Mouse (Mus musculus): ENCODE data around the gene Pip5k1b.

The Pip5k1b gene

DNA sequence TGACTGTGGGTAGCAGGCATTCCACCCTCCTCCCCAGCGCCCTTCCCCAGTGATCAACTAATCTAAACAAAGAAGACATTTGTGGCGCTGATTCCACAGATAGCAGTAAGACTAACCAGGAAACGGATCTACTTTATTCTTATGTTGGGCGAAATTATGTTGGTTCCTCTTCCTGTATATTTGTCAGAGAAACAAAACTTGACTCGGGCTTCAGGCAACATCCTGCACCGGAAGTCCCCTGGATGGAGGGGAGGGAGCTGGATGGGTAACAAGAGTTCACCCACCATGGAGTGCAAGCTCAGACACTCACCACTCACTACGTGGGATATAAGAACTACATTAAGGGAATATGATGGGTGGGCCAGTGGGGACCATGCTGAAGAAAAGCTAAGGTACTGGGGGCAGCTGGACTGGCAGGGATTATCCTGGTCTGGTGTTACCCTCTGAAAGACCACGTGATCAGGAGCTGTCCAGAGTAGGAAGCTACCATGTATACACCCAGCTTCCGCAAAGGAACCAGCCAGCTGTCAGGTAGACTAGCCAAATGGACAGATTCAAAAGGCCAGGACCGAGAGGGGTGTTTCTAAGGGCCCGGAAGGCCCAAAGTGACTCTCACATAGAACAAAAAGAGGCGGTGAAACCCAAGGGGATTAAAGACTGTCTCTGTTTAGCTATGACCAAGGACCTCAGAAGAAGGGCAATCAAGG is 219.1 kb downstream of the Pip5k1b start:
- no peak for DNase-seq (ENCODE audit: low spot score in 2 of 2)

DNA sequence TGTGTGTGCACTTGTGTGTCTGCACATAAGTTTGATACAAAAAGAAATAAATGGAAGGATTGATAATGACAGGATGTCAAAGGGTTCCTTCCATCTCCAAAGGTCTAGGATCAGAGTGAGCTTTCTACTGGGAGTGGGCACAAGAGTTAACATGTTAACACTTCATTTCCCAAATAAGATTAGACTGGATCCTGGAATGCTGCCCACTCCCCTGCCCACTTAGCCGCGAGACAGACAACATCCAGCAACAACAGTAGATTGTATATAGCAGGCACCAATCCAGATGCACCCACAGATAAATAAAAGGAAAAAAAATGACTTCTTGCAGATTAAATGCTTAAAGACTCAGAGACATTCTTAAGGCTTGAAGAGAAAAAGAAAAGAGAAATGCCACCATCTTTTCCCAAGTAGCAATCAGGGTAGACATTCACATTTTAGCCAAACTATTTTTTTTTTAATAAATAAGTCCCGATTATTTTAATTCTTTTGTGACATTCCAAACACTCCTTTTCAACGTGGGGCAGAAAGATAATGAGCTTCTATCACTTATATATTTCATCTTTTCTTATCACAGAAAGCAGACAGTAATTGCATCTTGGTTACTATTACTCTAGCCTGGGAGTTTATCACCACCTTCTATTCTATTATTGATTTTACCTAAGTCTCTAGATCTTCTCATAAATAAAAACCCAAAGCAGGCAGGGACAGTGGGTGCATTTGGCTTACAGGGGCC is 219.9 kb downstream of the Pip5k1b start:
- DNase-seq (ENCODE audit: low spot score in 2 of 2) = no peak

DNA sequence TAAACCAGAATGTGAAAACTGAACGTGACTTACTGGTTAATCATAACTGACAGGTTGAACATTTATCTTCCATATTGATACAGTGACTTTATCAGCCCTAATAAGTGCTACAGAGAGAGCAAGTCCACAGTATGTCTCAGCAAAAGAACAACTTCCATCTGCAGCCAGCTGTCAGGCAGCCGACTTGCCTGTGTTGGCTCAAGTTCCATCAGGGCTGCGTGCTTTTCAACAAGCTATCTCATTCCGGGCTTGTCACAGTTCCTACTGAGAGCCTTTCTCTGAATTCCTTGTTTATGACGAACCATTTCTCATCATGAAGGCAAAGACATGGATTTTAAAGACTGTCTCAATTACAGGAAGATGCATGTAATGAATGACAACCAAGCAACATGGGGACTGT is 222.7 kb downstream of the Pip5k1b start:
- DNase-seq (ENCODE audit: low spot score in 2 of 2) = no peak

DNA sequence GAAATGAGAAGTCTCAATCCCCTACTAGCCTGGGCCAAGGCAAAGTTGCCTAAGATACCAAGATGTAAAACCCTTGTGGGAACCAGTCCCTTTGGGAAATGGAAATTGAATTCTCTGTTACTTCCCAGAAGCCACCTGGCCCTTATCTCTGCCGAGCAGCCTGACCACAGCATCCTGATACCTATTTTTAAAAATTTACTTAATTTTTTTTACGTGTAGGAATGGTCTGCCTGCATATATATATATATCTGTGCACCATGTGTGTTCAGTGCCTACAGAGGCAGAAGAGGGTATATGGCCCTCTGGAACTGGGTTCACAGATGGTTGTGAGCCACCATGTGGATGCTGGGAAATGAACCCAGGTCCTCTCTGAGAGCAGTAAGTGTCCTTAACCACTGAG is 224.4 kb downstream of the Pip5k1b start:
- no peak for DNase-seq (ENCODE audit: low spot score in 2 of 2)

DNA sequence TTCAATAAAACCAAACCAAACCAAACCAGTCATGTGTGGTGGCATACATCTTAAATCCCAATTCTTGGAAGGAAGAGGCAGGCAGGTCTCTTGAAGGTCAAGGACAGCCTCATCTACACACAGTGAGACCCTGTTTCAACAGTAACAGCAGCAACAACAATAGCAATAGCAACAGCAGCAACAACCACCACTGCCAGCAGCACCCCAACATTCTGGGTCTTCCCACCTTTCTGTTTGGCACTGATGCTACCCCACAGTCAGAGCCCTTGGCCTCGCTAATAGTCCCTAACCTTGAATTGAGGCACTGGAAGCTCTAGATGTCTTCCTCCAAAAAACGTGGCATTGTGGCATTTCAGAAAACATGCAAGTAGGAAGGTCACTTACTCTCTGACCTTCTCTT is 225.3 kb downstream of the Pip5k1b start:
- no peak for DNase-seq (ENCODE audit: low spot score in 2 of 2)

DNA sequence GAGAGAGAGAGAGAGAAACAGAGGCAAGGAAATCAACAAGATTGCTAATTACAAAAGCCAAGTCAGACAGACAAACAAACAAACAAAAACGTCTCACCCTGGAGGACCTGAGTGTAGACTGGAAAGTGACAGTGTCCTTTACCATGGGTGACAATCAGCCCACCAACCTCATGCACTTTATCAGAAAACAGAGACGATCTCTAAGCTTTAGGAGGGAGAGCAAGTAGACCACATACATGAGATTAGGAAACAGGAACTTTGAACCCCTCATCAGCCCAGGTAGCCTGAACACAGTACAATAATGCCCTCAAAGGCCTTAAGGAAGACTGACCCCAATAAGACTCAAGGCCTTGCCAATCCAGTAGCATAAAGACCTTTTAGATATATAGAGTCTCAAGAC is 227.8 kb downstream of the Pip5k1b start:
- DNase-seq (ENCODE audit: low spot score in 2 of 2) = no peak

DNA sequence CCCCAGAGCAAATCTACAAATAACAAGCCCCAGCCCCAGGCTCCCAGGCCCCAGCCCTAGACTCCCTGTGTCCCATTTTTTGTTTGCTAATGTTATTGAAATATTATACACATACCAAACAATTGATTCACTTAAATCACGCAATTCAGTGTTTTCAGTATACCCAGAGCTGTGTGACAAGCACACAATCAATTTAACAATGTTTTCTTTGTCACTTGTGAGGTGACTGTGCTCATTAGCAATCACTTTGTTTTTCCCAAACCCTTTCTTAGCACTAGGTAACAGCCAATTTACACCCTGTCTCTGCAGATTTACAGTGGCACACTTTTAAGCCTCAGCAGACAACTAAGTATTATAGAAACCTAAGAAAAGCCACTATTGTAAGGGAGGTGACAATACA is 228.7 kb downstream of the Pip5k1b start:
- no peak for DNase-seq (ENCODE audit: low spot score in 2 of 2)

DNA sequence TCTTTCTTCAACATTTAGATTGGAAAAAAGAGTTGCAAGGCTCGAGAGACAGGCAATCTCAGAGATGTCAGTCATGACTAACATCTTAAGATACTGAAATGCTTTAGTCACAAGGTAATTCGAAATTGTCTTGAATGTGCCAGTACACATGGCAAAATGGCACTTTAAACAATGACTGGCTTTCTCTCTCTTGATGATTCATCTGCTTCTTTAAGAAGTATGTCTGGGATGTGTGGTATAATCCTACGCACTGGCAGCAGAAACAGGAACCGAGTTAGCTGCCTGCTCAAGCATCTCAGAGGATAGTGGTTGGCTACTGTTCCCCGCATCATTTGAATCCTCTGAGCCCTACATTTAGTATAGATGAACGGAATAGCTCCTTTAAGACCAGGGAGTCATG is 230.0 kb downstream of the Pip5k1b start:
- DNase-seq (ENCODE audit: low spot score in 2 of 2) = no peak

DNA sequence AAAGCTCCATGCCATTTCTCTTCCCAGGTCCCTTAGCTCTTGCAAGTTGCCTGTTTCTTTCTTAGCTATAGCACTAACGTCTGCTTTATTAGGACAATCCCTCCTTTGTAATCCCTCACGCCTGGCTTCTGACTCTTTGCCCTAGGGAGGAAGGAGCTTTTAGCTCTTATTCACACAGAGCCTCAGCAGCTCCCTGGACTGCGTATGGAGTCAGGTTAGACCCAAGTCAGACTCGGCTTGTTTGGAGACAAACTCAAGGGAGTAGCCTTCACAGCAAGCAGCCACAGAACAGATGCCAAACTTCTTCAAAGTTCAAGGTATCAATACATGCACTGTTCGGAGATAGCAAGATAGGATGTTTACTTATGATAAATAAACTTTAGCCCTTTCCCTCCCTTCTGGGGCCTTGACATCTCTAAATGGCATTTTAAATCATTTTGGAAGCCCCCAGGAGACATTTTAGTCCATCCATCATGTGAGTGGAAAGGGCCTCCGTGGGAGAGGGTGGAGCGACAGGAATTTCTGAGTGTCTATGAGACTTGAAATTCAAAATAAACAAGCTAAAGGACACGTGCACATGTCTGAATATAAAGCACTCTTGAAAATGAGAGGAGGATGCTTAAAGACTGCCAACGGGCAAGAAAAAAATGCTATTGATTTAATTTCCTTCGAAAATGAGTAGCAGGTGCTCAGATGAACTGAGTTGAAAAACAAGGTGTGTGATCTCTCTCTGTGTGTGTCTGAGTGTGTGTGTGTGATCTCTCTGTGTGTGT is 231.6 kb downstream of the Pip5k1b start:
- DNase-seq (ENCODE audit: low spot score in 2 of 2) = no peak

DNA sequence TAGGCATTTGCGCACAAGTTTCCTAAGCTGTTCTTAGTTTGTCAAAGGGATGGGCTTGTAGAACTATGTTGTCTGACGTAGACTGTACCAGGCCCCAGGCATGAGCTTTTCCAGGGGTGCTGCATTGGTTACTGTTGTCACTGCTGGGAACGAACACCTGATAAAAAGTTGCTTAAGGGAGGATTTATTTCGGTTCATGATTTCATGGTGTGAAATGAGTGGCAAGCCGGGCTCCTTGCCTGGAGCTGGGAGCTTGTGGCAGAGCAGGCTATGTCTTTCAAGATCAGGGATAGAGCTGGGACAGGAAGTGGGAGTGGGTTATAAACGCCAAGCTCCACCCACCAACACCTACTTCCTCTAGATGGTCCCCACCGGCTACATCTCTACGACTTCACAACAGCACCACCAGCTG is 233.8 kb downstream of the Pip5k1b start:
- DNase-seq (ENCODE audit: low spot score in 2 of 2) = no peak

DNA sequence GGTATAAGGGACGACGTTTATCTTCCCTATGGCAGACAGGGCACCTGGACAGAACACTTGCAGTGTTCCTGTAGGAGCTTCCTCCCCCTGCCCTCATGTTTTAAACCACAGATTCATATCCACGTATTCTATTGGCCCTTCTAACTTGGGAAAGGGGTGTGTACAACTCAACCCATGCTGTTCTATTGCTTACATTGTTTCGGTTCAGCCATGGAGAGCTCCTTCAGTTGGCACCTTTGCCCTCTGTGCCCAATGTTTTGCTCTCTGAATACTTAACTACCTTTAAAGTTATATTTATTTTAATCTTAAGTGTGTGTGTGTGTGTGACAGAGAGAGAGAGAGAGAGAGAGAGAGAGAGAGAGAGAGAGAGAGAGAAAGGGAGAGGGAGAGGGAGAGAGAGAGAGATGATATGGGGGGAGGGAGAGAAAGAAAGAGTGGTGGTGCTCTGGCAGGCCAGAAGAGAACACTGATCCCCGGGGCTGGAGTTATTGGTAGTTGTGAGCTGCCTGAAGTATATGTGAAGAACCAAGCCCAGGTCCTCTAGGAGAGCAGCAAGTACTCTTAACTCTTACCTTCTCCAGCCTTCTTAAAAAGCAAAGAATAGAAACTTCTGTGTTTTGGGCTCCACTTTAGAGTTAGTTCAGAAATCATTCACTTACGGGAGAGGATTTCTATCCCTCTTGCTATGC is 234.3 kb downstream of the Pip5k1b start:
- no peak for DNase-seq (ENCODE audit: low spot score in 2 of 2)

DNA sequence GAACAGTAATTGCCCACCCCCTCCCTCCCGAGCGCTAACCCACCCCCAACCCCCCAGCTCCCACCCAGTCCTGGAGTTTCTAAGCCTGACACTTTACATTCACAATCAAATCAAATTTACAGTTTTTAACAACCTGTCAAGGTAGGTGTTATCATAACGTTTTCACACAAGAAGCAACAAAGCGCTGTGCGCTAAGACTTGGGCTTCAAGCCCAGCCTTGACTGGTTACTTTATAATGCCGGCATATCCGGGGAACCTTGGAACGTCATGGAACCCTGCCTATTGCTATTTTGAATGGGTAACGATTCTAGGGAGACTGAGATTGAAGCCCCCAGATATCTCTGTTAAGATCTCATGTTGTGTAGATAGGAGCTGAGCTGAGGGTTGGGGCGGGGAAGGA is 237.5 kb downstream of the Pip5k1b start:
- DNase-seq (ENCODE audit: low spot score in 2 of 2) = no peak

DNA sequence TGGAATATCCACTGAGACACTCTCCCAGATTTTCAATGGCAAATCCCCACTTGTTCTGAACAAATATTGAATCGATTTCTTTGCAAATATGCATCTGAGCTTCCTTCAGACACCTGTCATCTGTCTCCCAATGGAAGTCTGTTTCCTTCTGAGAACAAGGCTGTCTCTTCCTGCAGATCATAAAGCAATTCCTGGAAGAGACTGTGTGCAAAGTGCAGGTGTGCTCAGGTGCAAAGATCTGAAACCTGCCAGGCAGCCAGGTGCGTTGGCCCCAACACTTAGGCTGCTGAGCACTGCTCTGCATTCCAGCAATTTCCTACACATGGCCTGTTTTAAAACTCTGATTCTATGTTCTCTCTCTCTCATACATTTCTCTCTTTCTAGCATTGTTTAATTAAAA is 237.9 kb downstream of the Pip5k1b start:
- no peak for DNase-seq (ENCODE audit: low spot score in 2 of 2)

DNA sequence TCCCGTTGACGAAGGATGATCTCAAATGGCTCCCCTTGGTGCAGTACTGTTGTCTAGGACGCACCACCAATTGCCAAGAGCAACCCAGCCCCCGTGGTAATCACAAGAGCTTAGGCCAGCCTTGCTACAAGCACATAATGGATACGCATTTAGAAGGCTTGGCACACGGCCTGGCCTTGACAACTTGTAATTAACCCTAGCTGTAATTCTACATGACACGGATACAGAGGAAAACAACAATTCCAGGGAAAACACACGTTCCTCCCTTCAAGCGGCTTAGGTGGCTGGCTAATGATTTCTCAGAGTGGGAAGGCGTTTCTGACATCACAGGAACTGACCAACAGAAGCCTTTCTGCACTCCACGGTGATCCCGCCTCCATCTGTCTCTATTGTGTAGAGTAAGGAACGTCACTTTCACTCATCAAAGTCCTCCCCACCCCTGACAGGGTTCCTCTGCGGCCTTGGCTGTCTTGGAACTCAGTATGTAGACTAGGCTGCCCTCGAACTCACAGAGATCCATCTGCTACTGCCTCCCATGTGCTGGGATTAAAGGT is 238.6 kb downstream of the Pip5k1b start:
- DNase-seq (ENCODE audit: low spot score in 2 of 2) = no peak

DNA sequence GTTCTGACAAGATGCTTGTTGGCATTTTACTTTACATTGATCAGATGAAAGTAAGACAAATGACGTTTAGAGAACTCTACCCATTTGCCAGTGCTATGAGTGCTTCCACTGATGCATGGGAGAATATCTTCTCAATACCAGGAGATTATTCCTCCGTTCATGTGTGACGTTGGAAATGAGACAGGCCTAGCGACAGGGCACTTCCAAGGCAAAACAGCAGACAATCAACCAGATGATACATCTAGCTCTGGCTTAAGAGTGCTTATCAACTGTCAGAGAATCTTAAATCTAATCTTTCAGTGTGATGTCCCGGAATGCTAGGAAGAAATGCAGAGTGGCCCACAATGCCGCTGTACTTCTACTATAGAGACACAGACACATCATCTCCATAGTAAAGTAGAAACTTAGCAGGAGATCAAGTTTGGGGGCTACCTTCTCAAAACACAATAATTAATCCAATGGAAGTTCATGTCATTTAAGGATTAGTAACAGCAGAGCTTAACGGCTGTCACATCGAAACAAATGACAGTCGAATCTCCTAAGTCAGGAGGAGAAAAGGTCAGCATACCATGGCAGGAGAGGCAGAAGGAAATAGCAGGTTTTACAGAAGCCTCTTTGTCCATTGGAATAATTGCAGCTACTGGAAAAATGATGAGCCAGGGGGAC is 239.5 kb downstream of the Pip5k1b start:
- no peak for DNase-seq (ENCODE audit: low spot score in 2 of 2)

DNA sequence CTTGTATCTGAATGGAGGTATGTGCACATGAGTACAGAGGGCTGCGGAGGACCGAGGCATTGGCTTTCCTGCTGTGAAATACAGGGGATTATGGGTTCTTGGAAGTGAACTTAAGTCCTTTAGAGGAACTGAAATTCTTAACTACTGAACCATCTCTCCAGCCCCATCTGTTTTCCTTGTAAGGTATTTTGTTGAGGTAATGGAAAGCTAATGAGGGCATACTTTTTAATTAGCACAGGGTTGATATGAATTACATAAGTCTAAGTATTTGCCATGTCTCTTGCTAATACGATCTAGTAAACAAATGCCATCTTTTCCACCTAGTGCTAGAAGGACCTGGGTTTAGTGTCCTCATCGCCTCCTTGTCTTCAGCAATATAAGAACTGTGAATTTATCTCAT is 240.4 kb downstream of the Pip5k1b start:
- no peak for DNase-seq (ENCODE audit: low spot score in 2 of 2)

DNA sequence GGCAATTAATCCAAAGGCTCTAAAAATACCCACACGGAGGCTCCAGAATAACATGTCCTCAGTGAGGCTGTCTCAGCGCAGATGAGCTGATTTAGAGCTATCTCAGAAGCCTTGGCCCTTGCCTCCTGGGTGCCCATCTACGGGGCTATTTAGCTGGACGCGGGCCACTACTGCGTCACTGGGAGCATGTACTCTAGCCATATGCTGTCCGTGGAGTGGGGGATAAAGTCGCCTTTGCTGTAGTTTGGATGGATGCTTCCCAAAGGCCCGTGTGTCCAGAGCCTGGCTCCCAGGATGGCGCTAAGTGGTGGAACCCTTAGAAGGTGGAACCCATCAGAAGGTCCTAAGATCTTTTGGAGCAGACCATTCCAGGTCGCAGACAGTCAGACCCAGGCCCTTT is 241.0 kb downstream of the Pip5k1b start:
- no peak for DNase-seq (ENCODE audit: low spot score in 2 of 2)

DNA sequence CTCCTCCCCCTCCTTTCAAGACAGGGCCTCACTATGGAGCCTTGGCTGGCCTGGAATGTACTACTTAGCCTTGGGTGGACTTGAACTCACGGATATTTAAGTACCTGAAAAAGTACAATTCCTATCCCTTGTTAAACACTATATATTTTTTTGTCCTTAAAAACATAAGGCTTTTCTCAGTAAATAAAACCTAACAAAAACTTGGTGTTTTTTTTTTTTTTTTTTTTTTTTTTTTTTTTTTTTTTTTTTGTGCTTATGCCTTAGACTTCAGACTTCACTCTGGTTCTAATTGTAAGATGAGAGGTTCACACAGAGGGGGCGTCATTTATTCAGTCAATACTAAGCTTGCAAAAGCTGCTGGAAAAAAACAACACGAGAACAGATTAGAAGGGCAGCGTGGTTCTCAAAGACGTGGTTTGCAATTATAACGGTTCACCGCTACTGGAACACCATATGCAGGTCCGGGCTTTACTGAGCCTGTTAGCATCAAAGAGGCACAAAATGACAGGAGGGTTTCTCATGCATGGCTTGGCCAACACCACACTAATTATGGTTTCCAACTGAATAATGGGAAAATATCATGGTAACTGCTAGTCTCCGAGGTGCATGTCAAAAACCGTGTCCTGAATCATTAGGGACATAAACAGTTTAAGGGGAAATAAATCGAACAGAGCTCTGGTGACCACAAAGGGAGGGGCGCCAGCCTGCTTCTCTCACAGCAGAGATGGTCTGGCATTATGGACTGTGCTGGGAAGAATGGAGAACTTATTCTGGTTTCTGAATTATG is 242.9 kb downstream of the Pip5k1b start:
- no peak for DNase-seq (ENCODE audit: low spot score in 2 of 2)

DNA sequence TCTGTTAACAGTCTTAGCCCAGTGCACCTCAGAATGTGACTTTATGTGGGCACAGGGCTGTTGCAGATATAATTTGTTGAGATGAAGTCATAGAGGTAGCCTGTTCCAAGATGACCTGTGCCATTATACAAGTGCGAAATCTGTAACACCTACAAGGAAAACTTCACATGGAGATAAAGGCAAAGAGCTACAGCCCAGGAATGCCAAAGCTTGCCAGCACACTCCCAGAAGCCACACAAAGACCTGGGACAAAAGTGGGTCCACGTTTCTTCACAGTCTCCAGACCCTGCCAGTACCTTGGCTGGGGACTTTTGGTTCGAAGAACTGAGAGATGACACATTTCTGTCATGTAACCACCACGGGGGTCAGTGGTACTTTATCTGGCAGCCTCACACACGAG is 243.6 kb downstream of the Pip5k1b start:
- no peak for DNase-seq (ENCODE audit: low spot score in 2 of 2)

DNA sequence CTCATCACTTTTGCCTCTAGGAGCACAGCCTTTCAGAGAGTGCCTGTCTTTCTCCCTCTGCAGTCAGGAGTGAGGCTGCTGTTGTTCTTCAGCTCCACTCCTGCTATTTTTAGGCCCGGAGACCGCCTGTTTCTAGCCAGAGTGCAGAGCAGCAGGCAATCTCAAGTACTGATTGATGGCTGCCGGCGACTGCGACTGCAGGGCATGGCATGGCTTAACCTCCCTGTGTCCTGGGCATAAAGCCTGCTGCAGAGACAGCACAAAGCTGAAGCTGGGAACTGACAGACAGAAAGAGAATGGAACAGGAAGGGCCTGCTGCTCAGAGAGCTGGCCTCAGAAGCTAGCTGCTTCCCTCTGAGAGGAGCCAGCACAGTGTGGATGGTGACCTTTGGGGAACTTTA is 247.4 kb downstream of the Pip5k1b start:
- DNase-seq (ENCODE audit: low spot score in 2 of 2) = no peak
